Mouse (Mus musculus): ENCODE measurements around the gene Kcnf1.

GRCm38 (mm10) chr12:17132243-17132642 is 44.4 kb downstream of the Kcnf1 start:
- no peak for TF ChIP-seq CTCF (IDR thresholded peaks at IDR 0.05; ENCODE audit: low read depth)
- no peak for TF ChIP-seq EP300 (IDR thresholded peaks at IDR 0.05; ENCODE audit: low read depth)
